Mouse (Mus musculus) liver, embryonic 14.5 days (tissue): ENCODE measurements around the gene Pum3. TPM values are rescaled to one million over a fixed set of nuclear protein-coding genes. Genes with fewer than 3 reads are reported as not detected.

Source experiments
- ATAC-seq: fragments of 200-750 bp; cut with Nextera tagmentation; 2 replicates; pipeline ENCODE4 v1.8.0; 2017; ENCODE audit warnings: moderate number of reproducible peaks, mild to moderate bottlenecking, moderate library complexity; ENCODE audit not compliant: insufficient read depth
- DNase-seq, 3 experiments: peaks; one replicate each; pipeline ENCODE4 v3.0.0-alpha.2; 2012 to 2013; ENCODE audit warnings: low read depth in 3 of 3, low spot score in 3 of 3
- H3K27ac ChIP-seq: fragments of 300-500 bp; sonication (generic); 2 replicates; pipeline ENCODE4 v1.5.1; 2014; ENCODE audit warnings: moderate library complexity, mild to moderate bottlenecking, control low read depth, inconsistent platforms
- H3K27me3 ChIP-seq: fragments of 300-500 bp; sonication (generic); 2 replicates; pipeline ENCODE4 v1.6.1; 2014; ENCODE audit warnings: mild to moderate bottlenecking, low read length, moderate library complexity; ENCODE audit not compliant: control insufficient read depth, insufficient read depth
- H3K36me3 ChIP-seq: fragments of 300-500 bp; sonication (generic); replicated peaks from 2 replicates; pipeline ENCODE4 v1.6.1; 2014; ENCODE audit warnings: low read depth; ENCODE audit not compliant: control insufficient read depth, insufficient read depth
- H3K4me1 ChIP-seq, 2 experiments: fragments of 200-500 bp in 1 of 2; fragments of 300-500 bp in 1 of 2; sonication (generic) in 1 of 2; replicated peaks; 2 replicates each; pipeline ENCODE4 v1.6.1; 2012 to 2014; ENCODE audit warnings: antibody characterized with exemption in 1 of 2, inconsistent platforms in 1 of 2, low read length in 1 of 2; ENCODE audit not compliant: control insufficient read depth in 2 of 2, insufficient read depth in 2 of 2
- H3K4me2 ChIP-seq: fragments of 300-500 bp; sonication (generic); 2 replicates; pipeline ENCODE4 v1.6.1; 2014; ENCODE audit warnings: low read depth, mild to moderate bottlenecking, control low read depth, moderate library complexity
- H3K4me3 ChIP-seq, 2 experiments: fragments of 200-500 bp in 1 of 2; fragments of 300-500 bp in 1 of 2; sonication (generic) in 1 of 2; 2 replicates each; pipeline ENCODE4 v1.5.1; 2012 to 2014; ENCODE audit warnings: low read depth in 2 of 2, low read length in 2 of 2, mild to moderate bottlenecking in 2 of 2, control low read depth in 1 of 2, inconsistent platforms in 1 of 2, moderate library complexity in 1 of 2; ENCODE audit not compliant: insufficient read depth in 1 of 2
- H3K9ac ChIP-seq: fragments of 300-500 bp; sonication (generic); replicated peaks from 2 replicates; pipeline ENCODE4 v1.6.1; 2014; ENCODE audit warnings: mild to moderate bottlenecking, control low read depth, moderate library complexity
- H3K9me3 ChIP-seq: fragments of 300-500 bp; sonication (generic); 2 replicates; pipeline ENCODE4 v1.6.1; 2016; ENCODE audit warnings: low read length, mixed read lengths; ENCODE audit not compliant: control insufficient read depth
- CTCF ChIP-seq: IDR thresholded peaks from 2 replicates; pipeline ENCODE4 v1.5.1; 2016; ENCODE audit warnings: antibody characterized with exemption, low read depth, control low read depth
- EP300 ChIP-seq: IDR thresholded peaks from 2 replicates; pipeline ENCODE4 v1.6.1; 2016; ENCODE audit warnings: antibody characterized with exemption, low read depth
- WGBS: fragments of 180-500 bp; shearing (Covaris S2); extraction: QIAGEN DNeasy Blood & Tissue Kit; methylation state at CpG from one replicate; pipeline ENCODE4 v1.1.7; 2014; ENCODE audit not compliant: insufficient replicate concordance; 5-methylcytosine and 5-hydroxymethylcytosine counted together
- polyA plus RNA-seq, 2 experiments: library from polyadenylated mRNA; depleted of rRNA in 1 of 2; stranded (reverse) in 1 of 2; unstranded in 1 of 2; fragments of >200 nt; fragmentation: Nextera tagmentation in 1 of 2; extraction: Ambion mirVana in 1 of 2; gene quantifications; 2 replicates each; pipeline versions ENCODE4 v1.2.1 to v1.2.3; 2012 to 2014

The Pum3 gene
- polyA plus RNA-seq, 2 experiments, result 14.0 to 41.4 TPM

DNA sequence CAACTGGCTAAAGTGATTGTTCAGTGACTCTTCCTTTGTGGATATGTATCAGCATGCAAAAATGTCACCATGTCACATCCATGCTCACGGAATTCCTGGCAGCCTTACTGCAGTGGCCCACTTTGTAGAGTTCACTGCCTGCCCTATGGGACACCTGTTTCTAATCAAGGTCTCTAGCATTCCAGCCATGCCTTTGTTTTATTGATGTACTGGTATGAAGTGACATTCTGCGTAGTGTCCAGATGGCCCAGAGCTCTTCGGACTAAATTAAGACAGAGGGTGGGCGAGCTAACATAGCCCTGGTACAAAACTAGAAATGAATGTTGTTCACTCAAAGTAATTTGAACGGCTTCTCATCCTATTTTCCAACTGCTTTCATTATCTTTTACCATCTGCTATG lies 11.5 kb upstream of the Pum3 start:
- H3K9me3 ChIP-seq, result no peaks in the 10 kb centered on the region
- no peak overlapping the region for H3K27ac ChIP-seq
- H3K4me1 ChIP-seq, result no peaks in the 10 kb centered on the region
- no peak overlapping the region for H3K9ac ChIP-seq
- TF ChIP-seq EP300 (no peak), CTCF (no peak)
- 64% methylated on average over 5 of the region's 5 CpGs for WGBS
- H3K27me3 ChIP-seq, result no peaks in the 10 kb centered on the region
- H3K4me2 ChIP-seq, result no peak overlapping the region
- H3K36me3 ChIP-seq, result no peaks in the 10 kb centered on the region
- no peak overlapping the region for H3K4me3 ChIP-seq
- no peak for ATAC-seq
- no peak for DNase-seq

DNA sequence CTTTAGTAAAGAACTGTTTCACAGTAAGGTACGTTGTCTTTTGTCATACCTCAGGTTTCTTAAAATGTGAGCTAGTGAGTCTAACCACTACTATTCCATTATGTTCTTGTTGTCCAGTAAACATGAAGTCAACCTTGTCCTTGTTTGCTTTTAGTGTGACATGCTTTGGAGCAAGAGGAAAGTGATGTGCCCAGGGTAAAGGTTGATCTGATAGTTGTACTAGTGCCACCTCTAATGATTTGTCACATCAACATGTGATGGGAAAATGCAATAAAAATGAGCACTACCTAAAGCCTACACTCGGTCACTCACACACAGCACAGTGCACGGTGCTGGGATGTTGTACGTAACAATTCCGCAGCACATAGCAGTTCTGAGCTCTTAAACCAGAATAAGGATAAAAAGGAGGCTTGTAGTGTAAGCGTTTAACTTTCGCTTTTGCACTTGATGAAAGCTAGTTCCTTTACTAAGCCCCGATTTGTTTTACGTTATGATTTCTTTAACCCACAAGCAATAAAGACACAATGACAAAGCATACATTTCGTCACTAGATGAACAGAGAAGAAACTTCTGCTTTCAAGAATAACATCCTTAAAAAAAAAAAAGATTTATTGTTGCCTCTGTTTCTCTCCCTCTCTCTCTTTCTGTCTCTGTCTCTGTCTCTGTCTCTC lies 8.5 kb upstream of the Pum3 start:
- TF ChIP-seq EP300, result no peak
- no peak for TF ChIP-seq CTCF
- no peak for ATAC-seq
- Histone ChIP-seq H3K36me3 (no peaks in the 10 kb centered on the region), H3K4me3 (no peak overlapping the region), H3K4me1 (no peaks in the 10 kb centered on the region), H3K9ac (no peak overlapping the region), H3K27ac (no peak overlapping the region), H3K9me3 (no peaks in the 10 kb centered on the region), H3K4me2 (no peak overlapping the region), H3K27me3 (no peaks in the 10 kb centered on the region)
- DNase-seq, result no peak
- WGBS, result 53% methylated on average over 10 of the region's 10 CpGs

DNA sequence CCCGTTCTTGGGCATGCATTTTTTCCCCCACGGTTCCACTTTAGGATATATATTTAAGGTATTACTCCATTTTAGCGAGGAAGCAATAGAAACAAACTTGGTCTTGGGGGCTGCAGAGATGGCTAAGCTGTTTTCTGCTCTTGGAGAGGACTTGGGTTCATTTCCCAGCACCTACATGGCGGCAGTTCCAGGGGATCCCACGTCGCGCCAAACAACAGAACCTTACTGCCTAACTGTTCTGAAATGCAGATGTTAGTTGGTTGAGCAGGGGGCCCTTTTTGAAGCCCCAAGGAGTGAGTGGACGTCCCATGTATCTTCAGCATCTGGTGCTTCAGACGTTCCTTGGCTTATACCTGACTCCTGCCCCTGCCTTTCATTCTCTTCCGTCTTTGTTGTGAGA lies 781 bp upstream of the Pum3 start:
- Histone ChIP-seq H3K9me3 (no peaks in the 10 kb centered on the region), H3K27ac (peak overlapping the region; percentile 69), H3K27me3 (no peaks in the 10 kb centered on the region), H3K36me3 (peaks cover 3% of the 10 kb centered on the region; the same call in 1 of the 2 replicates), H3K4me2 (peak overlapping the region; percentile 93), H3K9ac (peak overlapping the region; percentile 83), H3K4me3 (peak overlapping the region; percentile 66 to 97), H3K4me1 (peaks cover 3 to 12% of the 10 kb centered on the region in 2 experiments)
- TF ChIP-seq EP300 (0 out of 2 replicates have a peak, but pooled peaks have one; percentile 5), CTCF (no peak)
- DNase-seq (peak in 1 of 3 experiments; percentile 16), ATAC-seq (no peak)
- WGBS, result under 1% methylated on average over 10 of the region's 10 CpGs

DNA sequence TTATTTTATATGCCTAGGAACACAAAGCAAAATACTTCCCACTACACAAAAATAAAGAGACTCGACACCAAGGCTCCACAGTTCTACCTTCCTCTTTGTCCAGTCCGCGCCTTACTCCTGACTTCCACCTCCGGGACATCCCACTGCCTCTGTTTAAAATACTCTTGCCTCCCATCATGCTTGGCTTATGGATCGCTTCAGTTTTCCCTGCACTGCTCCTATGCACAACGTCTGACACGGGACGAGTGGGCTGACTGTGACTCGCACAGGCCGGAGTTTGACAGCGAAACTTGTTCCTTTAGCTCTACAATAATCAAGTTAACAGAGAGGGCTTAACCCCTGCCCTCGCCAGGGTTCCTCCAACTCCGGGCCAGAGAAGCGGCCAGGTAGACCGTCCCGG lies 344 bp downstream of the Pum3 start:
- peak overlapping the region; percentile 93 for H3K4me2 ChIP-seq
- TF ChIP-seq CTCF (no peak), EP300 (no peak)
- DNase-seq (no peak), ATAC-seq (peak; percentile 6; the same call in 1 of the 2 replicates)
- H3K27ac ChIP-seq, result no peak overlapping the region
- peaks cover 10% of the 10 kb centered on the region for H3K36me3 ChIP-seq
- H3K9ac ChIP-seq, result peak overlapping the region; percentile 69
- no peaks in the 10 kb centered on the region for H3K9me3 ChIP-seq
- peaks cover 3 to 12% of the 10 kb centered on the region in 2 experiments for H3K4me1 ChIP-seq
- H3K27me3 ChIP-seq, result no peaks in the 10 kb centered on the region
- 0% methylated on average over 16 of the region's 16 CpGs for WGBS
- peak overlapping the region; percentile 66 to 97 for H3K4me3 ChIP-seq

DNA sequence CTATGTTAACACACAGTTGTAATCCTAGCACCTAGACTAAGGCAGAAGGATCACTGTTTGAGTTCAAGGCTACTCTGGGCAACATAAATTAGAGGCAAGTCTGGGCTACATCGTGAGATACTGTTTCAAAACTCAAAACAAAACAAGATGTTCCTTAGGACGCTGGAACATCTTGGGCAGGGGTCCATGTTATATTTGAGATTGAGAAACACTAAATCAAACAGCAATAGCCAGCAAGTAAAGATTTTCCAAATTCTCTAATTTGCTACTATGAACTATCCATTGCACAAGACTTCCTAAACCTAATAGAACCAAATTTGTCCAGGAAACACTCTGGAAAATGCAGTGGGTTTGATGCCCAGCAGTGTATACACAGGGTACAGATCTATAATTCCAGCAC lies 1.8 kb downstream of the Pum3 start:
- no peak for ATAC-seq
- H3K9me3 ChIP-seq, result no peaks in the 10 kb centered on the region
- peak overlapping the region; percentile 93; the same call in 1 of the 2 replicates for H3K4me2 ChIP-seq
- H3K27ac ChIP-seq, result no peak overlapping the region
- no peaks in the 10 kb centered on the region for H3K27me3 ChIP-seq
- H3K36me3 ChIP-seq, result peaks cover 18% of the 10 kb centered on the region
- H3K4me1 ChIP-seq, result peaks cover 3 to 12% of the 10 kb centered on the region in 2 experiments
- H3K9ac ChIP-seq, result no peak overlapping the region
- H3K4me3 ChIP-seq, result no peak overlapping the region
- WGBS, result 73% methylated on average over 2 of the region's 2 CpGs
- no peak for TF ChIP-seq EP300
- TF ChIP-seq CTCF, result no peak
- DNase-seq, result no peak
